Mouse (Mus musculus) G1E (cell line): ENCODE data around the gene Morc3. TPM values are rescaled to one million over a fixed set of nuclear protein-coding genes. Genes with fewer than 3 reads are reported as not detected.
"Not testable (repeated sequence)": the region's sequence is repeated elsewhere in the genome, so short reads cannot be mapped to it uniquely, and the experiment has no call there.

Source experiments
- ATAC-seq: 2 replicates; pipeline ENCODE4 v1.8.0; 2016; ENCODE audit warnings: mild to moderate bottlenecking; ENCODE audit not compliant: insufficient number of reproducible peaks, poor library complexity, low FRiP score, severe bottlenecking; ENCODE audit errors: extremely low read depth
- DNase-seq: peaks from one replicate; pipeline ENCODE4 v3.0.0; 2012; ENCODE audit warnings: low spot score
- H3K27me3 ChIP-seq: 2 replicates; pipeline ENCODE4 v1.6.1; 2012; ENCODE audit warnings: mild to moderate bottlenecking, low read length, inconsistent platforms; ENCODE audit not compliant: insufficient read depth
- H3K36me3 ChIP-seq: replicated peaks from 2 replicates; pipeline ENCODE3; 2012; ENCODE audit warnings: mild to moderate bottlenecking, inconsistent platforms
- H3K4me1 ChIP-seq: 2 replicates; pipeline ENCODE4 v1.6.1; 2012; ENCODE audit warnings: low read depth, low read length, inconsistent platforms, mixed read lengths; ENCODE audit not compliant: insufficient read depth
- H3K4me3 ChIP-seq: 2 replicates; pipeline ENCODE4 v1.5.1; 2012; ENCODE audit warnings: low read depth, mild to moderate bottlenecking, inconsistent platforms, low read length, moderate library complexity, mixed read lengths
- H3K9me3 ChIP-seq: replicated peaks from 2 replicates; pipeline ENCODE4 v1.6.1; 2012; ENCODE audit warnings: inconsistent platforms
- CTCF ChIP-seq: IDR thresholded peaks from 2 replicates; pipeline ENCODE4 v1.5.1; 2012; ENCODE audit warnings: low read depth, low read length, inconsistent platforms, mixed read lengths
- GATA1 ChIP-seq: IDR thresholded peaks from 2 replicates; pipeline ENCODE4 v1.6.1; 2012; ENCODE audit warnings: borderline replicate concordance, low read length, inconsistent platforms, mixed read lengths
- GATA2 ChIP-seq: IDR thresholded peaks from 2 replicates; pipeline ENCODE4 v1.6.1; 2012; ENCODE audit warnings: low read depth, low read length, inconsistent platforms, borderline replicate concordance
- POLR2AphosphoS5 ChIP-seq: IDR thresholded peaks from 2 replicates; pipeline ENCODE4 v1.6.1; 2012; ENCODE audit warnings: low read depth, low read length, inconsistent platforms; ENCODE audit not compliant: insufficient replicate concordance
- TAL1 ChIP-seq: conservative IDR thresholded peaks from 2 replicates; pipeline ENCODE4 v1.6.1; 2012; ENCODE audit warnings: low read depth, low read length, inconsistent platforms, mixed read lengths
- polyA plus RNA-seq: library from polyadenylated mRNA; stranded (reverse); fragments of >175 nt; gene quantifications from 2 replicates; pipeline ENCODE4 v1.2.3, GENCODE M21; 2012
- total RNA-seq, 2 experiments: library from RNA; stranded (forward) in 1 of 2; stranded (reverse) in 1 of 2; fragments of 200-1000 nt in 1 of 2; fragments of >200 nt in 1 of 2; fragmentation: Nextera tagmentation in 1 of 2; gene quantifications; 2 replicates each; pipeline ENCODE4 v1.2.3; 2014 to 2017

Gene Morc3
- total and polyA plus RNA-seq, 3 experiments: 13.9 to 88.5 (median 76.3) TPM

DNA sequence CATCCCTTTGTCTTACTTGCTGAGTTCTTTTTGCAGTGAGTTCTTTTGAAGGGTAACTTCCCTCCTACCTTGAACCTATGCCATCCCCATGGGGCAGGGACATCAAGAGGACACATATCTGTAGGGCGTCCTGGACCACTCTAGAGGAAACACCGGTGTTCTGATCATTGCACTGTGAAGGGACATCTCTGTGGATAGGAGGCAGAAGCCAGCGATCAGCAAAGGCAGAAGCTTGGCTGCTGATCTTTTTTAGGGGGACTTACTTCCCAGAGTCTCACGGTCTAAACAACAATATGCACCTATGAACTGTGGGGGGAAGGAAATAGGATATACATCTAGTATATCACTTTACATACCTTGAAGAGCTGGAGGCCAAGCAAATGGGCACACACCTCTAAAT is 6.5 kb upstream of the Morc3 start:
- no peaks in the 10 kb centered on the region for H3K36me3 ChIP-seq
- H3K4me3 ChIP-seq: no peak overlapping the region
- peaks cover 9% of the 10 kb centered on the region; the same call in 1 of the 2 replicates for H3K9me3 ChIP-seq
- peaks cover 3% of the 10 kb centered on the region; the same call in 1 of the 2 replicates for H3K27me3 ChIP-seq
- TF ChIP-seq POLR2AphosphoS5 (no peak), TAL1 (no peak), GATA1 (no peak), GATA2 (no peak), CTCF (no peak)
- ATAC-seq (no peak), DNase-seq (no peak)
- 0 out of 2 replicates have a peak, but pooled peaks cover 3% of the 10 kb centered on the region for H3K4me1 ChIP-seq

DNA sequence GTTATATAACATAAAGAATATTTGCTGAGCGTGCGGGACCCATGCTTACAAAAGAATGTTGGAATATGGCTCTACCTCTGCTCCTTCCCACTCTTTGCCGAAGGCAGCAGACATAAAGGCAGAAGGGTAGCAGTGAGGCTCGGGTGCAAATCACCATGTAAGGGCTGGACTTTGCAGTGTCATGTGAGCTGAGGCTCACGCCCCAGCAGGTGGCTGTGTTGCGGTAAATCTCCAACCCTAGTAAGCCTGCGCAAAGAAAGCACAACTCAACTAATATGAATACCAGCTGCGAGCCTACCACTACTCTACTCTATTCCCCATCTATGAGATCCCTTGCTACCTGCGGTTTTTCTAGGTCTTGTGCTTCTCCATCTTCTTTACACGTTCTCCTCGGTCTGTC is 5.9 kb upstream of the Morc3 start:
- 0 out of 2 replicates have a peak, but pooled peaks cover 3% of the 10 kb centered on the region for H3K4me1 ChIP-seq
- no peak for TF ChIP-seq CTCF
- TF ChIP-seq TAL1: no peak
- no peak for TF ChIP-seq POLR2AphosphoS5
- TF ChIP-seq GATA2: no peak
- TF ChIP-seq GATA1: no peak
- DNase-seq: no peak
- H3K27me3 ChIP-seq: peaks cover 3% of the 10 kb centered on the region; the same call in 1 of the 2 replicates
- no peak for ATAC-seq
- no peaks in the 10 kb centered on the region for H3K36me3 ChIP-seq
- peaks cover 9% of the 10 kb centered on the region; the same call in 1 of the 2 replicates for H3K9me3 ChIP-seq
- no peak overlapping the region for H3K4me3 ChIP-seq

DNA sequence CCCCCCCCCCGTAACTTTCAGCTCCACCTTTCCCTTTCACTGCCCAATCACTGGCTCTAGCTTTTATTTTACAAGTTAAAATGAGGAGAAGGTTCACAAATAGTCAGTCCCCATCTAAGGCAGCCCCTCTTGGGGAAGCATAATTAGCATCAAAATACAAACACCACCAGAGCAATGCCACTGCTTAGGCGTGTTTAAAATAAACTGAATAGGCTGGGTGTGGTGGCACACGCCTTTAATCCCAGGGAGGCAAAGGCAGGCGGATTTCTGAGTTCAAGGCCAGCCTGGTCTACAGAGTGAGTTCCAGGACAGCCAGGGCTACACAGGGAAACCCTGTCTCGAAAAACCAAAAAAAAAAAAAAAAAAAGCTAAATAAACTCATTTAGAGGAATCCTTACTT is 5.4 kb upstream of the Morc3 start:
- H3K27me3 ChIP-seq, ATAC-seq, H3K4me1 ChIP-seq, H3K9me3 ChIP-seq, H3K4me3 ChIP-seq, H3K36me3 ChIP-seq, DNase-seq: not testable (repeated sequence)

DNA sequence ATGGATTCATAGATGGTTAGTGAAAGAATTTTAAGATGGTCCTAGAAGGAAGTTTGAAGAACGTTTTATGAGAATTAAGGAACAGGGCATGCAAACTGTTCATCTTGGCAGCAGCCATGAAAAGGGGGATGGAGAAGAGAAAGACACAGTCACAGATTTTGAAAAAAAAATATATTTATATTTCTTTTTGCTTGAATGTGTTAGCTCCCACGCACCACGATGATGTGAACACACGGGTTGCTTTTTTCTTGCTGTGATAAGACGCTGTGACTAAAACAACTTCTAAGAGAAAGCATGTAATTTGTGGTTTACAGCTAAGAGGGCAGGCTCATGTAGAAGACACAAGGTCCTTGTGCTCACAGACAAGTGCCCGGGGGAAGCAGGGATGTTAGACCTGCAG is 5.0 kb upstream of the Morc3 start:
- no peak for ATAC-seq

DNA sequence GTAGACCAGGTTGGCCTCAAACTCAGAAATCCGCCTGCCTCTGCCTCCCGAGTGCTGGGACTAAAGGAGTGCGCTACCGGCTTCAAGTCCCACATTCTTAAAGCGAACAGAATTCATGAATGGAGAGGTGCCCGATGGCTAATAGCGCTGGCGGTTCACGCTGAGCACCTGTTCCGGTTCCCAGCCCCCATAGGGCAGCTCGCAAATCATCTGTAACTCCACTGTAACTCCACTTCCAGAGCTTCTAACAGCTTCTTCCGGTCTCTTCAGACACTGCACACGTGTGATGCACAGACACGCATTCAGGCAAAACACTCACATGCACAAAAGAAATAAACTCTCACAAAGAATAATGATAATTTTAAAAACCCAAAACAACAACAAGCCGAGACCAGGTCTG is 2.4 kb upstream of the Morc3 start:
- ATAC-seq (no peak), DNase-seq (no peak)
- Histone ChIP-seq H3K36me3 (peaks cover 10% of the 10 kb centered on the region), H3K9me3 (peaks cover 5% of the 10 kb centered on the region; the same call in 1 of the 2 replicates), H3K27me3 (peaks cover 3% of the 10 kb centered on the region; the same call in 1 of the 2 replicates), H3K4me3 (no peak overlapping the region), H3K4me1 (peaks cover 20% of the 10 kb centered on the region)
- TF ChIP-seq GATA1: no peak

More for the DNA sequence above, 5.0 kb upstream of the Morc3 start:
- Histone ChIP-seq H3K36me3 (no peaks in the 10 kb centered on the region), H3K27me3 (peaks cover 3% of the 10 kb centered on the region; the same call in 1 of the 2 replicates), H3K4me3 (no peak overlapping the region), H3K9me3 (peaks cover 7% of the 10 kb centered on the region; the same call in 1 of the 2 replicates), H3K4me1 (peaks cover 7% of the 10 kb centered on the region)
- TF ChIP-seq GATA1: no peak
- no peak for TF ChIP-seq POLR2AphosphoS5
- TF ChIP-seq TAL1: no peak
- TF ChIP-seq GATA2: no peak
- DNase-seq: no peak

DNA sequence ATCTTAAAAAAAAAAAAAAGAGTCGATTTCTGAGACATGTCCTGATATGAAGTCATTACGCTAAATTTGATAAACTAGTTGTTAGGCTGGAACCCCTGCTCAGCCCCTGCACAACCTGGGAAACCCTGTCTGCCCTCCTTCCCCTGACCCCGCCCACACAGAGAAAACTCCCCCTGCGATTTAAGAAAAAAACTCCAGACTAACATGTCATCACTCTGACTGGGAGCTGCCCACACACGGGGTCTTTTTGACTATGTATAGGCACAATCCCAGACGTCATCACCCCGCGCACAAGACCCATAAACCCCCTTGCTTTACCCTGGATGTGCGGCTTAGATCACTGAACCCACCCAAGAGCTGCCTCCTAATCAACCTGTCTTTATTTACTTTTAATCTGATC is 1.9 kb upstream of the Morc3 start:
- Histone ChIP-seq H3K4me1 (peaks cover 26% of the 10 kb centered on the region), H3K9me3 (peaks cover 5% of the 10 kb centered on the region; the same call in 1 of the 2 replicates), H3K36me3 (peaks cover 16% of the 10 kb centered on the region), H3K4me3 (no peak overlapping the region), H3K27me3 (peaks cover 3% of the 10 kb centered on the region; the same call in 1 of the 2 replicates)
- DNase-seq (no peak), ATAC-seq (no peak)
- no peak for TF ChIP-seq TAL1
- TF ChIP-seq POLR2AphosphoS5: no peak
- no peak for TF ChIP-seq GATA2
- TF ChIP-seq CTCF: no peak
- TF ChIP-seq GATA1: no peak

DNA sequence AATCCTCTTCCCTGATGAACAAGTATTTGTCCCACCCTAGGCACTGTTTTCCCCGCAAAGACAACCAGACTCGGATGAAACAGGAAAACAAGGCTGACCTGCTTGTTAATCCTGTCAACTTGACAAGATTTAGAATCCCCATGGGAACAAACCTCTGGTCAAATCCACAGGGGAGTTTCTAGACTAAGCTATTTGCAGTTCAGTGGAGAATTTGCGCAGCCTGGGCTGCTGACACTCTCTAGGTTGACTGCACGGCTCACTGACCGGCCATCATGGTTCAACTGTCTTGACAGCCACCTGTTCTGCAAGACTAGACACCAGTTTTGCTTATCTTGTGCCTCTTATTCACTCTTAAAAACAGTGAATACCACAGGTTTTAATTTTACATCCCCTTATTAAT is 1.0 kb upstream of the Morc3 start:
- H3K9me3 ChIP-seq: peaks cover 5% of the 10 kb centered on the region; the same call in 1 of the 2 replicates
- TF ChIP-seq CTCF (no peak), TAL1 (no peak), POLR2AphosphoS5 (no peak), GATA2 (no peak), GATA1 (no peak)
- no peak for DNase-seq
- H3K36me3 ChIP-seq: peaks cover 24% of the 10 kb centered on the region
- no peak for ATAC-seq
- peaks cover 31% of the 10 kb centered on the region for H3K4me1 ChIP-seq
- H3K4me3 ChIP-seq: no peak overlapping the region
- peaks cover 3% of the 10 kb centered on the region; the same call in 1 of the 2 replicates for H3K27me3 ChIP-seq
